Mouse (Mus musculus) liver, adult (tissue): ENCODE data around the gene Olfr1189.
"Not testable (repeated sequence)": the region's sequence is repeated elsewhere in the genome, so short reads cannot be mapped to it uniquely, and the experiment has no call there.

Experiments
- GATA4 ChIP-seq: IDR thresholded peaks from 2 replicates; pipeline ENCODE4 v1.6.1; 2014; ENCODE audit warnings: mild to moderate bottlenecking, low read length; ENCODE audit not compliant: insufficient replicate concordance

The Olfr1189 gene

GRCm38 (mm10) chr2:88586154-88586553 lies at the start of gene Olfr1189:
TSS of gene Olfr1189 (plus strand) at chr2:88586454.
- no peak for TF ChIP-seq GATA4

- TF ChIP-seq GATA4, result no peak
These were observed 29.6 kb upstream of the Olfr1189 start, which contains the start of gene Olfr1188 for GRCm38 (mm10) chr2:88556635-88557034. TSS of gene Olfr1188 (plus strand) at chr2:88556935.

DNA sequence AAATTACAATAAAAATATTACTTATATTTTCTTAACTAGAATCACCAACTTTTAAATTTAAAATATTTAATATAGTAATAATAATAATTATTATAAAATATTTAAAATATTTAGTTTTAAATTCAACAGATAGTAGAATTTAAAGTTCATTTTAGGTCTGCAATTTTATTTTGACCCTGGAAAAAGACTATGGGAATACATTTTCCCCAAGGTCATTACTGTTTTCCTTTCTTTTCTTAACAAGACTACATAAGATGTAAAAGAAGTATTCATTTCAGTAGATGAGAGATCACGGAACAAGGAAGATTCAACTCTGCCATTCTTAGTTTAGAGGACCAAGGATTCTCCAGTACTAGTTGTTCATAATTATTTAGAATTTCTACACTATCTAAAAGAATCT lies 54.0 kb downstream of the Olfr1189 start, which contains the start of gene Olfr1191-ps1:
Gene Olfr1191-ps1 (plus strand): TSS at position 301 of the 400 bp plus-strand sequence.
- TF ChIP-seq GATA4, result not testable (repeated sequence)
